Mouse (Mus musculus) left cerebral cortex, postnatal 4 days (tissue): ENCODE measurements around the gene Sirt4. TPM values are rescaled to one million over a fixed set of nuclear protein-coding genes. Genes with fewer than 3 reads are reported as not detected.
"Not testable (repeated sequence)": the region's sequence is repeated elsewhere in the genome, so short reads cannot be mapped to it uniquely, and the experiment has no call there.

ENCODE experiments used
- DNase-seq: peaks from one replicate; pipeline ENCODE4 v3.0.0-alpha.2; 2022
- intact Hi-C: fragments of 180-260 bp; cut with DNase I; formaldehyde crosslinking; loops from one replicate; pipeline ENCODE4 v1.15.1; 2025
- total RNA-seq, 2 experiments: library from RNA; stranded (reverse); gene quantifications; 2 replicates each; pipeline ENCODE4 v1.2.3; 2021

The Sirt4 gene
- 10 to 100 TPM; 28.4 to 31.5 TPM for total RNA-seq

DNA sequence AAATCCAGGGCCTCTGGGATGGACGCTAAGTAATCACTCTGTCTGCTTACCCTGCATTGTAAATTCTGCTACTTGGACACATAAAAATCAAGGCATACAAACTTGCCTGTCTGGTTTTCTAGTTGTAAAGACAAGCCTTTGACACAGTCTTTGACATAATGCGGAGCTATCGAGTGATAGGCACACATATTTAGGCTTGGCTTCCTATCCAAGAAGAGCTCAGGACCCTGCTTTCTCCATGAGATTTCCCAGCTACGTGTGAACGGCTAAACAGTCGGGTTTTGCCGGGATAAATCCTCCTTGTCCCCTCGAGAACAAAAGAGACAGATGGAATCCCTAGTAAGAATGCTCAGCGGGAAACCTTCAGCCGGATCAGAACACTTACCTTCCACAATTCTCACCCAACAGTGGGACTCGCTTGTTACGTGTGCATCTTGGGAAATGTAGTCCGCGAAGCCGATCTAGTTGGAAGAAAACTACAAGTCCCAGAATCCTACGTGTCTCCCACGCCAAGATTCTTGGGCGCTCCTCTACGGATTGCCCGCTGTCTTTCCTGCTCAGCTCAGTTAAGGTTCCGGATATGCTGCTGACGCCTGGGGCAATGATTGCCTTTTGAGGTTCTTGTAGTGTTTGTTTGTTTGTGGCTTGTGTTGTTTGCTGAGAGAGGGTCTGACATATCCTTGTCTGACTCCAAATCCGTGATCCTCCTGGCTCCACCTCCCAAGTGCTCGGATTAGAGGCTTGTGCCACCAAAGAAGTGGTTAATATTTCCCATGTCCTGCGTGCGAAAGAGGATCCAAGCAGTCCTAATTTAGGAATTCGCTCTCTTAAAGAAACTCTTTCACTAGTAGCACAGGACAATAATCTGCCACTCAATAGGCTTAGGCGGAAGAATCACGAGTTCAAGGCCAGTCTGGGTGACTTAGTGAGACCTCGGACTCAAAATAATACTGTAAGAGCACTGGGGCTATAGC is at the start of gene Sirt4:
Gene Sirt4, minus strand, starts transcription at position 779 of the 974 bp plus-strand sequence.
- intact Hi-C loops = no loop called here
- peak; percentile 74 for DNase-seq

DNA sequence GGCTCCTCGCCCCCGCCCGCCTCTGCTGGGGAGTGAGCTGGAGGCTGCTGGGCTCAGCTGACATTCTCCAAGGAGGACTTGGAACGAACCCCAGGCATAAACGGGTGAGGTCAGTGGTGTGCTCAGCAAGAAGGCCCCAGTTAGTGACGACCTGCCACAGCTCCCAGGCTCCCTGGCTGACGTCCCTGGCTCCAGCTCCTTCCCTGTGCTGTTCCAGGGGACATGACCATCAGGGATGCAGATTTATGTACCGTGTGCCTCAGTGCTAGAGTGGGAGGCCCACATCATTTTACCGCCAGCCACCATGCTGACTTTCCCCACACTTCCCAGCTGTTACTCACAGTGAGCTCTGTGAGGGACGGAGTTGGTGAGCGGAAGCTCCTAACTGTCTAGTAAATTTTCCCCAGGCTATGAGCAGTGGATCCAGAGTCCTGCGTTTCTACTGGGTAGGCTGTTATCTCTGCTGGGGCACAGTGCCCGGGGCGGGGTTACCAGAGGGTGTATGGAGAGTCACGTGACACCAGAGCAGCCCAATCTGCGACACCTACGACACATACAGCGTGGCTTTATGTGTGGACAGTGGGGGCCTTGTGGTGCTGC is 47.2 kb upstream of the Sirt4 start:
- peak; percentile 84 for DNase-seq
- intact Hi-C loops = no loop called here

DNA sequence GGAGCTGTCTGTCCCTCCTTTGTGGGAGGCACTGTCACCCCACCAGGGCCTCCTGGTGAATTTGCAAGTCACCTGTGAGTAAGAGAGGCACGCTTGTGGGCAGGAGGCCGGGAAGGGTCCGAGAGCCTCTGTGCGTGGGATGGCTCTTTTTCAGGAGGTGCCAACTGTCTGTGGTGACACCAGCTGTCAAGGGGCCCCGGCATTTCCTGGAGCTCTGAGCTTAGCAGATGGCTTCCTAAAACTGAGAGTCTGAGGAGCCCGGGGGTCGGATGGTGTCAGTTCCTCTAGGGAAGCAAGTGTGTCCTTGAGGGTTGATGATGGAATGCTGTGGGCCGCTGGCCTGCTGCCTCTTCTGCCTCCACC is 45.9 kb upstream of the Sirt4 start:
- intact Hi-C loops = no loop called here
- peak; percentile 72 for DNase-seq

DNA sequence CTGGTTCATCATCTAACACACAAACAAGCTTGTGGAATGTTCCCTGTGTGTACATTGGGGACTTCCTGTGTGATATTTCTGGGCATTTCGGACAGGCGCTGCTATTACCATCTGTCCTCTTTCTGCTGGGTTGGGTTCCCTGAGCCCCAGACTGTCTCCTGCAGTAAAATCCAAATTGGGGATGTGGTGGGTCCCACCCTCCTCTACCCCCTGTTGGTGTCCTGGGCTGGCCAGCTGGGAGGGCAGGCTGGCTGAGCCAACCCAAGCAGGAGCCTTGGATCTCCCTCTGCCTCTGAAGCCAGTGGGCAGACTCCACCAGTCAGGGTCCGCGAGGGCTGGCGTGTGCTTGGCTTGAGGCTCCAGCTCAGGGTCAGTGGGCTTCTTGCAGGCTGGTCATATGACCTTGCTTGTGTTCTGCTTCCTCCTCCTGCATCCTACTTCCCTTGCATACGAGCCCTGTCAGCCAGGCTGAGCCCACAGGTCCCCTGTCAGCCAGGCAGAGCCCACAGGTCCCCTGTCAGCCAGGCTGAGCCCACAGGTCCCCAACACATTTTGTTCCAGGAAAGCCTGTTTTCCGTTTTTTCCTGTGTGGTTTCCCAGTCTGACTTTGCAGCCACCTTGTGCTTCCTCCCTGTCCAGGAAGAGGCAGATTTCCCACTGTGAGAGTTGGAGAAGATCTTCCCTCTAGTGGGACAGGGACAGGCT is 45.4 kb upstream of the Sirt4 start:
- no peak for DNase-seq
- intact Hi-C loops = no loop called here

DNA sequence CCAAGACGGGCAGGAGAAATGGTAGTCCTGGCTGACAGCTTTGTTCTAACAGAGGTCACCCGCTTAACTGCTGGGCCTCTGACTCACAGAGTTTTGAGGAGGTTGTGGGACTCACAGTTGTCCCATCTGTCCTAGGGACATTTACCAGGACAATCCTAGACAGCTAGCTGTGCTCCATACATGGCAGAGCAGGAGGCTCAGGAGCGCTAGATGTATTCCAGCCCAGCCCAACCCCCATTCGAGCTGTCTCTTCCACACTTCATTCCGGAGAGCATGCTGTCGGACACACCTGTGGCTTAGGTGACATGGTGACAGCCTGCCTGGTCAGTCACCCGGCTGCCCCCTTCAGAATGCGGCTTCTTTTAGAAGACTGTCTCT is 44.8 kb upstream of the Sirt4 start:
- intact Hi-C loops = no loop called here
- no peak for DNase-seq

DNA sequence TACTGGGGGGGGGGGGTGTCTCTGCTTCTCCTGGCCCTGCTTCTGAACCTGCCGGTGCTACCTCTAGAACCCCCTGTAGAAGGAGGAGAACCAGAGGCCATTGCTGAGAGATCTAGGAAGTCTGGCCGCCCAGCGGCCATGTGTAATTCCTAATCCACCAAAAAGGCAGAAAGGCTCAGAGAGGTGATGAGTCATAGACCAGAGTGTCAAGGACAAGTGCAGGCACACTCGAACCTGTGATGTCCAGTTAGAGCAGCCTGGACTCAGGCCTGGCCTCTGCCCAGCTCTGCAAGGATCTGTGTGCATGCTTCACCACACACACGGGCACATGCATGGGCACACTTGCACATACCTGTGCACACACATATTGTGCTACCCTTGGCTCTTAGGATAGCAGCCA is 43.6 kb upstream of the Sirt4 start:
- no peak for DNase-seq
- intact Hi-C loops = no loop called here

DNA sequence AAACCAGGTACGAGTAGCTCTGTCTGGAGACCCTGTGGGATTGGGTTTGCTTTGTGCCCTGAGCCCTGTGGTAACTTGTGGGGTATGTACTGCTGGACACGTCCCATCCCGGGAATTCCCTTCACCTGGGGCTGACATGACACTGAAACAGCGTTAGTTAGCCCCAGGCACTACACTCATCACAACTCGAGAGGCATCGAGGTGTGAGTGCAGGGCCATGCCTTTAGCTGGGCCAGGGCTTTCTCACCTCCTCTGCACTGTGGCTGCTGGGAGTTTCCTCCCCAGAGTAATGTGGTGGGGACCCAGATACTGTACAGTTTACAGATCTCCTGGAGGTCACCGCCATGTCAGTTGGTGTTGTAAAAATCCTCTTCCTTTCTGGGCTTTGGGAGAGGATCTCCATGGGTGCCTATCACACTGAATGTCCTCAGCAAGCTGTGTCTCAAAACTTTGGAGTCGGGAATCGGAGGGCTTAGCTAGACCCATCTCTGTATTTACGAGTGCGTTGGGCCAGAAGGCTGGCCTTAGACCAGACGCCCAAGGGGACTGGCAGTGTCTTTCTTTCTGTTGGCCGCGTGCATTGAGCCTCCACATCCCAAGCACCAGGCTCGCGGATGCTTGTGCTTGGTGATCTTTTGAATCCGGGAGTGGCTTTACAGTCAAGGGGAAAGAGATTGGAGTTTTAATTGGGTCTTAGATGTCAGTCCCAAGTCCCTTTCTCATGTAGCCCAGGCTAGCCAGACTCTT is 42.1 kb upstream of the Sirt4 start:
- intact Hi-C loops = no loop called here
- no peak for DNase-seq

DNA sequence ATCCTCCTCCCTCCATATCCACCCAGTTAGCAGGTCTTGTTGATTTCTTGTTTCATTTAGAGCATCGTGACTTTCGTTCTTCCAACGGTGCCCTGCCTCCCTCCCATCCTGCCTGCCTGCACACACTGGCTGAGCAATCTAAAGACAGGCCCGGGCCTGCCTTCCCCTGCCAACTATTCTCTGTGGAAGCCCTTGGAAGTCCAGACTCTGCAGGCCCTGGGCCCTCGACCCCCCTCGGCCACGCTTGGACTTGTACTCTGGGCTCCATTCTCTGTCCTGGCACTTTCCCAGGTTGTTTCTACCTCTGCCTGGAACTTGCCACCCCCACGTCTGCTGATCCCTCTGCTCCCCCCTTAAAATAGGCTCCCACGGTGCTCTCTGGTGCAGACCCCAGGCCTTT is 41.4 kb upstream of the Sirt4 start:
- intact Hi-C loops = no loop called here
- DNase-seq = no peak

DNA sequence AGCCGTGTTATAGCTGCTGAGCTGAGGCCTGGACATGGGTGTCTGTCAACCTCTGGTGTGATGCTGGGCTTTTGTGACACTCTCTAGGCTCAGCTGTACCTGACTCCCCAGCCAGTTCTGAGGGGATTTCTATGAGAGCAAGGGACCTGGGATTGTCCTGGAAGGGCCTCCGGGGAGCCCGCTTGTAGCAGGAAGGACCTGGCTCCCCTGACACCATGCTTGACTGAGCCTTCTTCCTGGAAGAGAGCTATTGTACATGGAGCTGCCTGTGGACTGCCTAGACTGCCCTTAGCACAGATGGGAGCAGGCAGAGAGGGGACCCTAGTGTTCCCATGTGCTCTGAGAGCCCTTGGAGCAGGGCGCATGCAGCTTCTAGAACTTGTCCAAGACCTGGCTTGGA is 40.9 kb upstream of the Sirt4 start:
- DNase-seq = no peak
- intact Hi-C loops = no loop called here

DNA sequence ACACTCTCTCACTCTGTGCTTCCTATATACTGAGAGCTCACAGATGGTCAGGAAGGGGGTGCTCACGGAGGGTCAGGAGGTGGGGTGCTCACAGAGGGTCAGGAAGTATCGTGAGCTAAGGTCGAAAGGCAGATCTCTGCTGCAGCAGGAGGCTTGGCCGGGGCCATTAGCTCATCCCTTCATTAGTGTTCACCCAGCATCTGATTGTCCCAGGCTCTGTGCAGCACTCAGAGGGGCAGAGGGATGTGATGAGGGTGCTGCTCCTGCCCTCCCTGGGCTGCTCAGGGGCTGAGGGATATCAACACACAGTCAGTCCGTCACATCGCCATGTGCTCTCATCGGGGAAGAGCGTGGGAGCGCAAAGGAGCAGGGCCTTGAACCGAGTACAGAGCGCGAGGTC is 39.9 kb upstream of the Sirt4 start:
- intact Hi-C loops = no loop called here
- DNase-seq = no peak

DNA sequence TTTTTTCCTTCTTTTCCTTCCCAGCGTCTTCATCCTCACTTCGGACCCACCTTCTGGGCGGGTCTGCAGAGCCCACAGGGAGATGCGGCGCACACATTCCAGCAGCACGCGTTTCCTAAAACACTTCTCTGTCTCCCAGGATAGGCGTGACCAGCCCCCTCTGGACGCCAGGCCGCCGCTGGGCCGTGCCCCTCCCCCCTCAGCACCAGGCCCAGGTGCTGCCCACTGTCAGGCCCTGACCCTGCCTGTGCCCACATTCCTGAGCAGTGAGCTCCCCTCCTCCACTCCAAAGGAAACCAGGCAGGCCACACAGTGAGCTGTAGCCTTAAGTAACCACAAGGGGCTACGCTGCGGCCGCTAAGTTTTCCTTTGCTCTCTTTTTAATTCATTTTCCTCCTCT is 39.4 kb upstream of the Sirt4 start:
- intact Hi-C loops = no loop called here
- no peak for DNase-seq

DNA sequence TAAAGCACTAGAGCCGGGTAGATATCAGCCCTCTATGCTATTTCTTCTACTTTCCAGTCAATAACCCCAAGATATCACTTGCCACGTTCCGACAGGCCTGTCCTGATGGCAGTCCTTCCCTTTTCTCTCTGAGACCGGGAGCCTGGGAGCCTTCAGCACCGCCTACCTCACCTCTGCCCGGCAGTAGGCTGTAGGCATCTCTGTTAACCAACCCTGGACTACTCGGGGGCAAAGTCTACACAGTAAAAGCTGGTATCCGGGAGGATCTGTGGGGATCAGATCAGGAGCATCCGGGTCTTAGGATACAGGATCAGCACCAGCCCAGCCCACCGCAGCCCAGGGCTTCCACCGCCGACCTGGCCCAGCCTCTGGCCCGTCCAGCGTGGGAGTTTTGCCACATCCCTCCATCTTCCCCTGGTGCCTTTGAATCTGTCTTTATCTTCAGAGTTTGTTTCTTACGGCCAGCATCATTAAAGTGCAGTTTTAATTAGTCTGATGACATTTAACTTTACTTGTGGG is 38.5 kb upstream of the Sirt4 start:
- intact Hi-C loops = no loop called here

DNA sequence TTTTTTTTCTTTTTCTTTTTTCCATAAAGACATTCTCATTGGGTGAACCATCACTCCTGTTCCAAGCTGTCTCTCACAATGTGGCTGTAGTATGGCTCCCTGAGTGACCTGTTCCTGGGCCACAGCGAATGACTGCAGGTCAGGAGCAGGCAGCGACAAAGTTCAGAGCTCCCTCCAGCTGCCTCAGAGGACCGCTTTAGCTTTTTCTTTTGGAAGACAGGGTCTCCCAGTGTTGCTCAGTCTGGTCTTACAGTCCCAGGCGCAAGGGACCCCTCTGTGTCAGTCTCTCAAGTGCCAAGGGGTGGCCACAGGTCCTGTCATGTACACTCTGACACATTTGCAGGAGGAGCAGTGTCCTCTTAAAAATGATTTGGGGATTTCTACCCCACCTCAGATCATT is 38.0 kb upstream of the Sirt4 start:
- intact Hi-C loops = no loop called here
- DNase-seq = no peak

More for the DNA sequence above, 38.5 kb upstream of the Sirt4 start:
- no peak for DNase-seq

DNA sequence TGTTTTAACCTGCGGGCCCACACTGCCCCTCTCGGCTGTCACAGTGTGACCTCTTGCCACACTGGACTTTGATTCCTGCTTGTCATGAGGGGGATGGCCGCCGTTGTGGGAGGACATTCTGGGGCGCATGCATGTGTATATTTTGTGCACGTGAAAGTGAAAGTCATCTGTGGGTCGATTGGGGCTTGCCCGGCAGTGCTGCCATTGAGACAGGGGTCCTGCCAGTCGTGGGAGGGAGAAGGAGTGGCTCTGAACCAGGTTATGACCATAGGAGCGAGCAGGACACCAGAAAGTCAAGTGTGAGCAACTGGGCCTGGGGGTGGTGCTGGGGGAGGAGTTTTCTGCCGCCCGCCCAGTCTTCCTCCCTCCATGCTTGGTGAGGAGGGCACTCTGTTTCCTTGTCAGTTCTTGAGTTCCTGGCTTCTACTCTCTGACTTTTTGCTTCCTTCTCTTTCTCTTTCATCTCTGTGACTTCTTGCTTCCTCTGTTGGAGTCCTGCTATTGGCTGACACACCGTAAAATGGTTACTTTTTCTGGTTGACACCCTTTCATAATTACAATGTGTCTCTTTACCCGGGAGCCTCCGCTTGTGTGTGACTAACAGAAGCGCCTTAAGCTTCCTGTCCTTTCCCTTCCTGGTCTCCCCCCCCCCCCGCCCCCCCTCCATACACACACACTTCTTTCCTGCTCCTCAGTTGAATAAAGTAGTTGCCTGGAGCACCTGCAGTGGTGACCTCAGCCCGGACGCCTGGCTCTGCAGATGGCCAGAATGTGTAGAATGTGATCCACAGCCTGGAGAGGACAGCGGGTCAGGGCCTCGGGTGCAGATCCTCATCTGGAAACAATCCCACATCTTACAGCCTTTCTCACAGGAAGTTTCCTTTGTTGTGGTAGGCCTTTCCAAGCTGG is 37.3 kb upstream of the Sirt4 start:
- no peak for DNase-seq
- intact Hi-C loops = no loop called here

DNA sequence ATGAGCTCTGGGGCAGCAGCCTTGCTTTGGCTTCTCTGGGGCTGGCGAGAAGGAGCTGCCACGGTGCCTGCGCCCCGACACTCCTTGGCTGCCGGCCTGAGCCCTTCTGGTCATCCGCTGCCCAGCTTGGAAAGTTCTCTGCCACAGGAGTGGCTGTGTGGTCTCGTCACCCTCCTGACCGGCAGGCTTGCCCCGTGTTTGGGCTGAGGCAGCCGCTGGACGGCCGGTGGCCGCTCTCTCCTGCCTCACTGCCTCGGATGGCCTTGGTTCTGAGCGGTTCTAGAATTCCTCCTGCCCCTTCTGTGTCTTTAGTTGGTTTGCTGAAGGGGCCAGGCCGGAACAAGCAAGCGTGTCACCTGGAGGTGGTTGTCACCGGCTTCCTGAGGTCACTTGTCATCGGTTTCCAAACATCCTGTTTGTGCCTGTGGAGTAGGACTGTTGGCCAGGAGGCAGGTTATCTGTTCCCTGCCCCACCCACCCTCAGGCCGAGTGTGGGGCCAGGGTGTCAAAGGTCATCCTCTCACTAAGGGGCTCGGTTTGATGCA is 35.9 kb upstream of the Sirt4 start:
- no peak for DNase-seq
- intact Hi-C loops = no loop called here

DNA sequence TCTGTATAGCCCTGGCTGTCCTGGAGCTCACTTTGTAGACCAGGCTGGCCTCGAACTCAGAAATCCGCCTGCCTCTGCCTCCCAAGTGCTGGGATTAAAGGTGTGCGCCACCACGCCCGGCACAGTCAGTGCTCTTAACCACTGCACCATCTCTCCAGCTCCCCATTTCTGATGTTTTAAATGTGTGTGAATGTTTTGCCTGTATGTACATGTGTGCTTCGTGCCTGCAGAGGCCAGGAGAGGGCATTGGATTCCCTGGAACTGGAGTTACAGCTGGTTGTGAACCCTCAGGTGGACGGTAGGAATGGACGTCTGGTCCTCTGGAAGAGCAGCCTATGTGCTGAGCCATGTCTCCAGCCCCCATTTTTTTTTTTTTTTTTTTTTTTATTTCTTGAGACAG is 33.7 kb upstream of the Sirt4 start:
- DNase-seq, intact Hi-C loops: not testable (repeated sequence)

DNA sequence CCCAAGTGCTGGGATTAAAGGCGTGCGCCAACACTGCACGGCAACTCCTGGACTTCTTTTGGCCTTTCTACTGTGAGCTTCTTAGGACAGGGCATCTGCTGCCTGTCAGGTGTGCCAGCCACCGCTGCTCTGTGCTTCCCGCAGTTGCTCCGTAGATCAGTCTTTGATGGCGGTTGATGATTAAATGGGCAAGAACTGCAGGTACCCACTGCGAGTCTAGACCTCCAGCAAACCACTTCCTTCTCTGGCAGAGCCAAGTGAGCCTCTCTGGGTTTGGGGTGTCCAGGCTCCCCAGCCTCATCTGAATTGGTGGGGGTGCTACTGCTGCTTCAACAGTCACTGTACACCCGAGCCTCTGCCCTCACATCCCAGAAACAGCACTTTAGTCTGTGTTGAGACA is 33.0 kb upstream of the Sirt4 start:
- no peak for DNase-seq
- intact Hi-C loops = no loop called here

DNA sequence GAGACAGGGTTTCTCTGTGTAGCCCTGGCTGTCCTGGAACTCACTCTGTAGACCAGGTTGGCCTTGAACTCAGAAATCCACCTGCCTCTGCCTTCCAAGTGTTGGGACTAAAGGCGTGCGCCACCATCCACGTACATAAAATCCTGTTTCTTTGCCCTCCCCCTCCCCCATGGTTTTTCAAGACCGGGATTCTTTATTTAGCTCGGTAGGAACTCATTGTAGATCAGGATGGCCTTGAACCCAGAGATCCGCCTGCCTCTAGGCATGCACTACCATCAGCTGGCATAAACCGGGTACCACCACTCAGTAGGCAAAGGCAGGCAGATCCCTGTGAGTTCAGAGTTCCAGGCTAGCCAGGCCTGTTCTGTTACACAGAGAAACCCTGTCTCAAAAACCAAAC is 32.4 kb upstream of the Sirt4 start:
- no peak for DNase-seq
- intact Hi-C loops = no loop called here

DNA sequence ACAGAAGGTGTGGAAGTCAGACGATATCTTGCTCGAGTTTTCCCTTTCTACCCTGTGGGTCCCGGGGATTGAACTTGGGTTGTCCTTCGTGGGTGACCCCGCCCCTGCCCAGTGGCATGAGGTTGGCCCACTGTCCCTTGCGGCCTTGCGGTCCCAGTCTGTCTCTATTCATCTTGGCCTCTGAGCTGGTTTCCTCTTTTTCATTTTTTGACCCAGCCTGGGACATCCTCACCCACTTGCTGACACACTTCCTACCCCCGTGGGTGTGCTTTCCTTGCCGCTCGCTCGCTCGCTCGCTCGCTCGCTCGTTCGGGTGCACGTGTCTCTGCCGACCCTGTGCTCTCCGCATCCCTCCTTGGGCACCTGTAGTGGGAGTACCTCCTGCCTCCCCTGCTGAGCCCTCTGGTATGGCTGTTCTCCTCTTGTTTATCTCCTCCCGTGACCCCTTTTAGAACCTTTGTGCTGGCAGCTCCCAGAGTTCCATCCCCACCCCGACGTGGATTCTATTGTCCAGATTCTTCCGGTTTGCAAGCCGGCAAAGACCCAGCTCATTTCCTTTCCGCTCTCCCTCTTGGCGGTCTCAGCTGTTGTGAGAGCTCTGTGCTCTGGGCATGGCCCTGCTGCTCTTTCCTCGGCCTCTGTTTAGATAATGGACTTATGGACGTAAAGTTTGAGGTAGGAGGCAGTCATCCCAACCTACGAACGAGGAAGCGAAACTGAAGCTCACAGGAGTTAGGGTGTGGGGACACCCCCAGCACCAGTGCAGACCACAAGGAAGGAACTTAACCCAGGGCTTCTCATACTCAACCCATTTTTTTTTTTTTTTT is 31.8 kb upstream of the Sirt4 start:
- no peak for DNase-seq
- intact Hi-C loops = no loop called here
